Comparison of ENCODE assay signal across 17 mouse cellular contexts in genomic region chr16:74348437-74348836, GRCm38 (mm10).
DNase-seq lines count a peak whose midpoint lies in the region; ATAC-seq lines count a peak whose summit lies in the region.
"Had no signal": no experiment of that assay in that cellular context is flagged by ENCODE, and none has a peak within 500 bp of the region (broad histone marks: within the 10 kb centered on the region; RNA-seq: fewer than 3 reads in every experiment).

No protein-coding gene starts in this region.

- H3K9ac ChIP-seq in kidney, embryonic 14.5 days (ENCODE audit: low read depth, low read length) = no peak overlapping the region
- H3K9ac ChIP-seq in neural tube, embryonic 12.5 days = no peak overlapping the region
- H3K9ac ChIP-seq in neural tube, embryonic 15.5 days (replicated peaks) = no peak overlapping the region
- H3K9ac ChIP-seq in embryonic facial prominence, embryonic 15.5 days = no peak overlapping the region
- H3K9ac ChIP-seq: hindbrain, embryonic 15.5 days; liver, embryonic 12.5 days; lung, embryonic 14.5 days had no signal

- no peak overlapping the region for H3K27ac ChIP-seq in kidney, embryonic 14.5 days (ENCODE audit: low read depth, low read length)
- no peak overlapping the region for H3K27ac ChIP-seq in neural tube, embryonic 12.5 days
- no peak overlapping the region for H3K27ac ChIP-seq in neural tube, embryonic 15.5 days (replicated peaks)
- H3K27ac ChIP-seq in embryonic facial prominence, embryonic 15.5 days (replicated peaks) = no peak overlapping the region
- H3K27ac ChIP-seq: hindbrain, embryonic 15.5 days; liver, embryonic 12.5 days had no signal

- no peak overlapping the region for H3K4me3 ChIP-seq in kidney, embryonic 14.5 days (ENCODE audit: low read length)
- H3K4me3 ChIP-seq in neural tube, embryonic 12.5 days = no peak overlapping the region
- no peak overlapping the region for H3K4me3 ChIP-seq in neural tube, embryonic 15.5 days (replicated peaks)
- H3K4me3 ChIP-seq in embryonic facial prominence, embryonic 15.5 days (replicated peaks) = no peak overlapping the region
- H3K4me3 ChIP-seq: hindbrain, embryonic 15.5 days; liver, embryonic 12.5 days had no signal

- no peaks in the 10 kb centered on the region for H3K9me3 ChIP-seq in kidney, embryonic 14.5 days (ENCODE audit: control insufficient read depth, low read length)
- no peaks in the 10 kb centered on the region for H3K9me3 ChIP-seq in neural tube, embryonic 12.5 days
- H3K9me3 ChIP-seq in neural tube, embryonic 15.5 days (replicated peaks) = no peaks in the 10 kb centered on the region
- H3K9me3 ChIP-seq in embryonic facial prominence, embryonic 15.5 days (replicated peaks) = no peaks in the 10 kb centered on the region
- H3K9me3 ChIP-seq: hindbrain, embryonic 15.5 days; liver, embryonic 12.5 days had no signal

- H3K27me3 ChIP-seq in kidney, embryonic 14.5 days (ENCODE audit: control insufficient read depth, insufficient read depth, low read length) = no peaks in the 10 kb centered on the region
- no peaks in the 10 kb centered on the region for H3K27me3 ChIP-seq in neural tube, embryonic 12.5 days (replicated peaks)
- H3K27me3 ChIP-seq in neural tube, embryonic 15.5 days (replicated peaks) = no peaks in the 10 kb centered on the region
- H3K27me3 ChIP-seq in embryonic facial prominence, embryonic 15.5 days = no peaks in the 10 kb centered on the region
- H3K27me3 ChIP-seq: hindbrain, embryonic 15.5 days; liver, embryonic 12.5 days had no signal

- H3K36me3 ChIP-seq in kidney, embryonic 14.5 days (ENCODE audit: control insufficient read depth, insufficient read depth, low read length) = peaks cover 5% of the 10 kb centered on the region; the same call in 1 of the 2 replicates
- H3K36me3 ChIP-seq in neural tube, embryonic 12.5 days = no peaks in the 10 kb centered on the region
- H3K36me3 ChIP-seq in neural tube, embryonic 15.5 days = no peaks in the 10 kb centered on the region
- no peaks in the 10 kb centered on the region for H3K36me3 ChIP-seq in embryonic facial prominence, embryonic 15.5 days
- H3K36me3 ChIP-seq: hindbrain, embryonic 15.5 days; liver, embryonic 12.5 days had no signal

- 52% methylated on average over 6 of the region's 6 CpGs for WGBS in kidney, embryonic 14.5 days
- WGBS in neural tube, embryonic 12.5 days = 53% methylated on average over 6 of the region's 6 CpGs
- WGBS in neural tube, embryonic 15.5 days = 45% methylated on average over 6 of the region's 6 CpGs
- 61% methylated on average over 6 of the region's 6 CpGs for WGBS in embryonic facial prominence, embryonic 15.5 days

- DNase-seq in kidney, adult 18-20 months = no peak
- no peak for DNase-seq in adrenal gland, adult 8-10 months
- DNase-seq: adrenal gland, postnatal 36 days; cerebellum, adult 8-10 months; gastrocnemius, postnatal 36 days; lung, embryonic 14.5 days; lung, postnatal 4 days had no signal

- no peak overlapping the region for H3K4me2 ChIP-seq in kidney, embryonic 14.5 days (replicated peaks; ENCODE audit: low read depth, low read length)
- H3K4me2 ChIP-seq in neural tube, embryonic 12.5 days (replicated peaks) = no peak overlapping the region
- no peak overlapping the region for H3K4me2 ChIP-seq in neural tube, embryonic 15.5 days
- H3K4me2 ChIP-seq in embryonic facial prominence, embryonic 15.5 days (replicated peaks) = no peak overlapping the region
- H3K4me2 ChIP-seq: hindbrain, embryonic 15.5 days; liver, embryonic 12.5 days; lung, embryonic 14.5 days had no signal

- H3K4me1 ChIP-seq in kidney, embryonic 14.5 days (ENCODE audit: control insufficient read depth, insufficient read depth, low read length) = no peaks in the 10 kb centered on the region
- H3K4me1 ChIP-seq in neural tube, embryonic 12.5 days = no peaks in the 10 kb centered on the region
- no peaks in the 10 kb centered on the region for H3K4me1 ChIP-seq in neural tube, embryonic 15.5 days
- no peaks in the 10 kb centered on the region for H3K4me1 ChIP-seq in embryonic facial prominence, embryonic 15.5 days
- H3K4me1 ChIP-seq: hindbrain, embryonic 15.5 days; liver, embryonic 12.5 days had no signal

- peak; percentile 52; the same call in 1 of the 2 replicates for ATAC-seq in kidney, embryonic 14.5 days (ENCODE audit: low FRiP score, low TSS enrichment)
- ATAC-seq in neural tube, embryonic 12.5 days (ENCODE audit: low FRiP score, low read depth) = peak; percentile 56
- no peak for ATAC-seq in neural tube, embryonic 15.5 days (ENCODE audit: low FRiP score)
- peak; percentile 43; the same call in 1 of the 2 replicates for ATAC-seq in embryonic facial prominence, embryonic 15.5 days (ENCODE audit: insufficient number of reproducible peaks, low FRiP score, low TSS enrichment, low read depth)
- ATAC-seq in megakaryocyte, adult 5-6 weeks (ENCODE audit: poor library complexity, severe bottlenecking) = no peak
- ATAC-seq: activated CD4-positive, CD25-positive, alpha-beta regulatory T cell, adult 4 months; intestine, embryonic 16.5 days; liver, embryonic 12.5 days; midbrain, embryonic 16.5 days had no signal

Comparison
In these comparisons a context has a peak if more than half of its experiments do, and no peak if none do; other contexts are left out.
1. ATAC-seq: peak in kidney, embryonic 14.5 days (single experiment), neural tube, embryonic 12.5 days (single experiment) and embryonic facial prominence, embryonic 15.5 days (single experiment); none in neural tube, embryonic 15.5 days (single experiment) and megakaryocyte, adult 5-6 weeks (single experiment).